Mouse (Mus musculus) neural tube, embryonic 14.5 days (tissue): Measurements from ENCODE around the gene Hist1h2be. TPM values are rescaled to one million over a fixed set of nuclear protein-coding genes. Genes with fewer than 3 reads are reported as not detected.
"Not testable (repeated sequence)": the region's sequence is repeated elsewhere in the genome, so short reads cannot be mapped to it uniquely, and the experiment has no call there.

Experiments
- ATAC-seq: fragments of 200-750 bp; cut with Nextera tagmentation; 2 replicates; pipeline ENCODE4 v1.8.0; 2017; ENCODE audit warnings: low read depth, mild to moderate bottlenecking, moderate TSS enrichment, moderate library complexity
- H3K27ac ChIP-seq: fragments of 300-500 bp; sonication (generic); 2 replicates; pipeline ENCODE4 v1.5.1; 2014; ENCODE audit warnings: low read depth, mild to moderate bottlenecking, control low read depth, low read length, moderate library complexity, mixed read lengths
- H3K27me3 ChIP-seq: fragments of 300-500 bp; sonication (generic); 2 replicates; pipeline ENCODE4 v1.6.1; 2014; ENCODE audit warnings: low read length; ENCODE audit not compliant: control insufficient read depth, insufficient read depth
- H3K36me3 ChIP-seq: fragments of 300-500 bp; sonication (generic); 2 replicates; pipeline ENCODE4 v1.6.1; 2014; ENCODE audit warnings: low read length, mixed read lengths; ENCODE audit not compliant: control insufficient read depth, insufficient read depth
- H3K4me1 ChIP-seq: fragments of 300-500 bp; sonication (generic); 2 replicates; pipeline ENCODE4 v1.6.1; 2014; ENCODE audit warnings: low read length; ENCODE audit not compliant: control insufficient read depth, insufficient read depth
- H3K4me2 ChIP-seq: fragments of 300-500 bp; sonication (generic); 2 replicates; pipeline ENCODE4 v1.6.1; 2014; ENCODE audit warnings: mild to moderate bottlenecking, low read depth, low read length, control low read depth
- H3K4me3 ChIP-seq: fragments of 300-500 bp; sonication (generic); 2 replicates; pipeline ENCODE4 v1.5.1; 2014; ENCODE audit warnings: low read depth, low read length, control low read depth, mixed read lengths
- H3K9ac ChIP-seq: fragments of 300-500 bp; sonication (generic); replicated peaks from 2 replicates; pipeline ENCODE4 v1.6.1; 2014; ENCODE audit warnings: low read depth, mild to moderate bottlenecking, control low read depth, low read length, mixed read lengths
- H3K9me3 ChIP-seq: fragments of 300-500 bp; sonication (generic); 2 replicates; pipeline ENCODE4 v1.6.1; 2016; ENCODE audit warnings: low read length; ENCODE audit not compliant: control insufficient read depth
- WGBS: fragments of 180-500 bp; shearing (Covaris S2); extraction: QIAGEN DNeasy Blood & Tissue Kit; methylation state at CpG from one replicate; pipeline ENCODE4 v1.1.7; 2014; 5-methylcytosine and 5-hydroxymethylcytosine counted together
- polyA plus RNA-seq: library from polyadenylated mRNA; unstranded; fragments of >200 nt; fragmentation: Nextera tagmentation; extraction: Ambion mirVana; gene quantifications from 2 replicates; pipeline ENCODE4 v1.2.1, GENCODE M21; 2014

Gene Hist1h2be
- polyA plus RNA-seq, 1 experiment from 2014 or later = 1.3 TPM

- peak within 1 kb of the TSS; percentile 46 for H3K9ac ChIP-seq
- H3K9me3 ChIP-seq = no peaks in the 10 kb centered on the region
- peak; percentile 53 for ATAC-seq
- H3K4me3 ChIP-seq = peak within 1 kb of the TSS; percentile 32
- no peaks in the 10 kb centered on the region for H3K36me3 ChIP-seq
- no peaks in the 10 kb centered on the region for H3K27me3 ChIP-seq
- under 1% methylated on average over 18 of the region's 18 CpGs for WGBS
- peak within 1 kb of the TSS; percentile 62 for H3K4me2 ChIP-seq
- peaks cover 33% of the 10 kb centered on the region for H3K4me1 ChIP-seq
- H3K27ac ChIP-seq = no peak within 1 kb of the TSS
Measured at GRCm38 (mm10) chr13:23575271-23575851, 45.6 kb downstream of the Hist1h2be start, which contains the start of gene Hist1h3d. Hist1h3d (plus strand) TSS chr13:23575763.

GRCm38 (mm10) chr13:23574546-23575170 lies 46.3 kb downstream of the Hist1h2be start:
- 1% methylated on average over 5 of the region's 39 CpGs for WGBS
- Histone ChIP-seq H3K4me3 (peak overlapping the region; percentile 25), H3K27ac (peak overlapping the region; percentile 75; the same call in 1 of the 2 replicates), H3K4me1 (peaks cover 38% of the 10 kb centered on the region), H3K4me2 (peak overlapping the region; percentile 73)
- H3K36me3 ChIP-seq, H3K9me3 ChIP-seq, H3K27me3 ChIP-seq, ATAC-seq, H3K9ac ChIP-seq: not testable (repeated sequence)

- Histone ChIP-seq H3K4me3 (peak within 1 kb of the TSS; percentile 32), H3K4me1 (peaks cover 38% of the 10 kb centered on the region), H3K9ac (0 out of 2 replicates have a peak within 1 kb of the TSS, but pooled peaks have one; percentile 12), H3K27ac (peak within 1 kb of the TSS; percentile 75; the same call in 1 of the 2 replicates), H3K4me2 (peak within 1 kb of the TSS; percentile 73)
- 1% methylated on average over 22 of the region's 42 CpGs for WGBS
- not testable (repeated sequence) for H3K9me3 ChIP-seq, H3K27me3 ChIP-seq, H3K36me3 ChIP-seq
- peak; percentile 93 for ATAC-seq
Measured at GRCm38 (mm10) chr13:23573898-23574524, 46.9 kb downstream of the Hist1h2be start, which contains the start of the genes Hist1h2bf and Hist1h2ad. Hist1h2bf (minus strand) TSS chr13:23574196. Hist1h2ad (plus strand) TSS chr13:23574381.

GRCm38 (mm10) chr13:23573034-23573897 lies 47.7 kb downstream of the Hist1h2be start:
- H3K4me3 ChIP-seq = peak overlapping the region; percentile 23
- peaks cover 38% of the 10 kb centered on the region for H3K4me1 ChIP-seq
- 9% methylated on average over 18 of the region's 20 CpGs for WGBS
- not testable (repeated sequence) for H3K27me3 ChIP-seq, H3K9me3 ChIP-seq, ATAC-seq, H3K36me3 ChIP-seq
- peak overlapping the region; percentile 2; the same call in 1 of the 2 replicates for H3K27ac ChIP-seq
- H3K9ac ChIP-seq = 0 out of 2 replicates have a peak overlapping the region, but pooled peaks have one; percentile 12
- peak overlapping the region; percentile 73 for H3K4me2 ChIP-seq

- H3K4me1 ChIP-seq = peaks cover 38% of the 10 kb centered on the region
- no peaks in the 10 kb centered on the region for H3K27me3 ChIP-seq
- no peak overlapping the region for H3K27ac ChIP-seq
- no peak for ATAC-seq
- peak overlapping the region; percentile 73 for H3K4me2 ChIP-seq
- H3K36me3 ChIP-seq = no peaks in the 10 kb centered on the region
- 49% methylated on average over 2 of the region's 2 CpGs for WGBS
- no peaks in the 10 kb centered on the region for H3K9me3 ChIP-seq
- peak overlapping the region; percentile 47 for H3K4me3 ChIP-seq
- no peak overlapping the region; the same call in 1 of the 2 replicates for H3K9ac ChIP-seq
Measured at GRCm38 (mm10) chr13:23572218-23573033, 48.5 kb downstream of the Hist1h2be start.

GRCm38 (mm10) chr13:23571504-23572217 lies 49.3 kb downstream of the Hist1h2be start:
- Histone ChIP-seq H3K4me1 (peaks cover 32% of the 10 kb centered on the region), H3K27ac (peak overlapping the region; percentile 90), H3K4me2 (peak overlapping the region; percentile 73), H3K9ac (peak overlapping the region; percentile 51), H3K4me3 (peak overlapping the region; percentile 47)
- WGBS = under 1% methylated on average over 10 of the region's 34 CpGs
- not testable (repeated sequence) for H3K27me3 ChIP-seq, ATAC-seq, H3K9me3 ChIP-seq, H3K36me3 ChIP-seq

- under 1% methylated on average over 18 of the region's 18 CpGs for WGBS
- H3K4me1 ChIP-seq = peaks cover 26% of the 10 kb centered on the region
- ATAC-seq = peak; percentile 92
- H3K27ac ChIP-seq = peak within 1 kb of the TSS; percentile 90
- peak within 1 kb of the TSS; percentile 51 for H3K9ac ChIP-seq
- no peaks in the 10 kb centered on the region for H3K36me3 ChIP-seq
- no peaks in the 10 kb centered on the region for H3K27me3 ChIP-seq
- H3K4me2 ChIP-seq = peak within 1 kb of the TSS; percentile 73
- peak within 1 kb of the TSS; percentile 47 for H3K4me3 ChIP-seq
- no peaks in the 10 kb centered on the region for H3K9me3 ChIP-seq
Measured at GRCm38 (mm10) chr13:23571022-23571503, 49.9 kb downstream of the Hist1h2be start, which contains the start of the genes Hist1h2ae and Hist1h2bg. Hist1h2ae (minus strand) TSS chr13:23571220. Hist1h2bg (plus strand) TSS chr13:23571396.
